Mouse (Mus musculus): ENCODE measurements around the gene Atrnl1. TPM values are rescaled to one million over a fixed set of nuclear protein-coding genes. Genes with fewer than 3 reads are reported as not detected.

Gene Atrnl1
- polyA plus RNA-seq, 1 experiment from 2014 or later = 3.9 TPM

DNA sequence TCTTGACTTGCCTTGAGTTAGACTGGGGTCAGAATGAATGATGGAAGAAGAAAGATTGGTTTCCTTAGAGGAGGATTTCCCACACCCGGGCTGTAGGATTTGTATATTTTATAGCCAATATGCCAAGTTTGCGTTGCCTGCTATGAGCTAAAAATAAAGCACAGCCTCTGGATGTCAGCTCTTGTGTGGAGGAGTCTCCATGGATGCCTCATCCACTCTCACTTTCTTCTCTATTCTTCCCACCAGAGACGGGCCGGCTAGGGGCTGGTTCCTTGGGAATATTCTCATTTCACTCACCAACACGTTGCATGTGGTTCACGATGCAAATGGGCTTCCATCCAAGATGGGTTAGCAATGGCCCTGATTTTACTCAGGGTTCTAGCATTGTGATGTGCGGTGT lies 540.4 kb downstream of the Atrnl1 start:
- WGBS = 77% methylated on average over 7 of the region's 7 CpGs
- TF ChIP-seq CTCF (IDR thresholded peaks at IDR 0.05; ENCODE audit: low read depth) = no peak
- no peak for TF ChIP-seq EP300 (optimal IDR thresholded peaks at IDR 0.05)

DNA sequence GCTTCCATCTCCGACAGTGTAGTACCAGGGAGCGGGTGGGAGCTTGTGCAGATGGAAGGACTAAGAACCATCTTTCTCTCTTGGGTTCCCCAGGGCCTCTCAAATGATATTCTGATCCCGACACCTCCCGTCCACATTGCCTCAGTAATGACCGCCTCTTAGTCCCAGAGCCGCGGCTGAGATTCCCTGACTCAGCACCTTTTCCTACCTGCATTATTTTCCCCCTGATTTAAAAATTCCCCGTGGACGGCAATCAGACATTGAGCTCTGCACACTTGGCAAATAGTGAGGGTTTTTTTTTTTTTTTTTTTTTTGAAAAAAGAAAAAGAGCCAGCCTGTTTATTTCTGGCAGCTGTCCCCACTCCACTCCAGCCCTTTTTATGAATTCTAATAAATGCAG lies 550.7 kb downstream of the Atrnl1 start:
- ATAC-seq (ENCODE audit: low FRiP score, low TSS enrichment) = no peak
- DNase-seq (ENCODE audit: low spot score) = no peak
- no peak for TF ChIP-seq EP300 (optimal IDR thresholded peaks at IDR 0.05)
- Histone ChIP-seq H3K4me3 (ENCODE audit: low read depth, low read length) (no peak overlapping the region), H3K27me3 (ENCODE audit: control insufficient read depth, insufficient read depth, low read length) (no peaks in the 10 kb centered on the region), H3K36me3 (ENCODE audit: control insufficient read depth, insufficient read depth, low read length) (no peaks in the 10 kb centered on the region), H3K4me2 (replicated peaks; ENCODE audit: low read depth) (no peak overlapping the region), H3K9me3 (ENCODE audit: control insufficient read depth, low read length) (no peaks in the 10 kb centered on the region), H3K4me1 (replicated peaks; ENCODE audit: control insufficient read depth, insufficient read depth) (no peaks in the 10 kb centered on the region), H3K27ac (replicated peaks) (no peak overlapping the region), H3K9ac (ENCODE audit: low read length) (no peak overlapping the region)
- WGBS = 73% methylated on average over 9 of the region's 9 CpGs

More for the DNA sequence above, 540.4 kb downstream of the Atrnl1 start:
- H3K4me1 ChIP-seq (replicated peaks; ENCODE audit: control insufficient read depth, insufficient read depth) = no peaks in the 10 kb centered on the region
- H3K27ac ChIP-seq (replicated peaks) = no peak overlapping the region
- DNase-seq (ENCODE audit: low spot score) (no peak), ATAC-seq (ENCODE audit: low FRiP score, low TSS enrichment) (no peak)
- no peaks in the 10 kb centered on the region for H3K9me3 ChIP-seq (ENCODE audit: control insufficient read depth, low read length)
- no peak overlapping the region for H3K4me3 ChIP-seq (ENCODE audit: low read depth, low read length)
- H3K27me3 ChIP-seq (ENCODE audit: control insufficient read depth, insufficient read depth, low read length) = no peaks in the 10 kb centered on the region
- no peaks in the 10 kb centered on the region for H3K36me3 ChIP-seq (ENCODE audit: control insufficient read depth, insufficient read depth, low read length)
- H3K9ac ChIP-seq (ENCODE audit: low read length) = no peak overlapping the region
- H3K4me2 ChIP-seq (replicated peaks; ENCODE audit: low read depth) = no peak overlapping the region

DNA sequence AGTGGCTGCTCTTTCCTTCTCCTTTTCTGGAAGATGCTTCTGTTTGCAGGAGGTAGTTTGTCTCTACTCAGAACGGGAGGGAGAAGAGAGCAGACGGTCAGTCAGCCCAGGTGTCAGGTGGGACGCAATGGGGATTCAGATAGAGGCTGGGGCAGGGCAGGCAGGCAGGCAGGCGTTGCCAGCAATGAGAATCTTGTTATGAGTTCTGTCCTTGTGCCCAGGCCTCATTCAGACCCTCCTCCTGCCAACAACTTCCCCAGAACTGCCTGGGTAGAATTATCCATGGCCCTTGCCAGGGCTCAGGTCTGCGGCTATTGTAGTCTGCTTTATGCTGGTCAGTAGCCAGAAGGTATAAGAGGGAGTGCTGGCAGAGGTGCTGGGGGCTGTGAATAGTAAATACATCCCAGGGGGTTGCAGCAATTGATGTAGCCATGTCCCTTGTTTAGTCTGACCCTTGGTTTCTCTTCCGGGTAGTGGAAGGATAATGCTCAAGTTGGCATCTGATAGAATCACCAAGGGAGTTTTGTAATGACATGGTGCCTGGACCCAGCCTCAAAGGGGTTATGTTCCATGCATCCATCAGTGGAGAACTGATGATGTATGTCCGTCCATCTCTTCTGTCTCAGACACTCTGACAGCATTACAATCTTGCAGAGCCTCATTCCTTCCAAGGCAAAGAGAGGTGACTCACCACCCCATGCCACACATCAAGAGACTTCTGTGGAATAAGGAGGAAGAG lies 554.2 kb downstream of the Atrnl1 start:
- WGBS = 80% methylated on average over 7 of the region's 7 CpGs
- TF ChIP-seq EP300 (optimal IDR thresholded peaks at IDR 0.05) (no peak), CTCF (IDR thresholded peaks at IDR 0.05; ENCODE audit: low read depth) (no peak)
- DNase-seq (ENCODE audit: low spot score) (no peak), ATAC-seq (ENCODE audit: low FRiP score, low TSS enrichment) (no peak)
- Histone ChIP-seq H3K4me3 (ENCODE audit: low read depth, low read length) (no peak overlapping the region), H3K4me2 (replicated peaks; ENCODE audit: low read depth) (no peak overlapping the region), H3K4me1 (replicated peaks; ENCODE audit: control insufficient read depth, insufficient read depth) (no peaks in the 10 kb centered on the region), H3K27me3 (ENCODE audit: control insufficient read depth, insufficient read depth, low read length) (no peaks in the 10 kb centered on the region), H3K9ac (ENCODE audit: low read length) (no peak overlapping the region), H3K36me3 (ENCODE audit: control insufficient read depth, insufficient read depth, low read length) (no peaks in the 10 kb centered on the region), H3K9me3 (ENCODE audit: control insufficient read depth, low read length) (no peaks in the 10 kb centered on the region), H3K27ac (replicated peaks) (no peak overlapping the region)

DNA sequence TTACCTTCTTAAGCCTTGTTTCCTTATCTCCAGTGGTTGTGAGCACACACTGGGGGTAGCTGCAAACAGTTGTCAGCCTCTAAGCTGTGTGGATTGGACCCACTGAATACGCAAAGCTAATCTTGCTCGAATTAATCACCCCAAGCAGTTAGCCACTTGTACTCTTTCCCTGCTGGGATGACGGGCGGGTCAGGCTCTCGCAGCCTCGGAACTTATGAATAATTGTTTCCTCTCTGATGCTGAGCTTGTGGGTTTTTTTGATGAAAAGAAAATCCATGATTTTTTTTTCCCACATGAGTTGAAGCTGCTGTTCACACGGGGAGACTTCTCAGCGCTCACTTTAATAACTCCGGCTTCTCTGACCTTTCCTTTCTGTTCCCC lies 554.8 kb downstream of the Atrnl1 start:
- TF ChIP-seq EP300 (optimal IDR thresholded peaks at IDR 0.05) (no peak), CTCF (IDR thresholded peaks at IDR 0.05; ENCODE audit: low read depth) (no peak)
- Histone ChIP-seq H3K36me3 (ENCODE audit: control insufficient read depth, insufficient read depth, low read length) (no peaks in the 10 kb centered on the region), H3K27me3 (ENCODE audit: control insufficient read depth, insufficient read depth, low read length) (no peaks in the 10 kb centered on the region), H3K4me1 (replicated peaks; ENCODE audit: control insufficient read depth, insufficient read depth) (no peaks in the 10 kb centered on the region), H3K9me3 (ENCODE audit: control insufficient read depth, low read length) (no peaks in the 10 kb centered on the region), H3K4me2 (replicated peaks; ENCODE audit: low read depth) (no peak overlapping the region), H3K4me3 (ENCODE audit: low read depth, low read length) (no peak overlapping the region), H3K27ac (replicated peaks) (no peak overlapping the region), H3K9ac (ENCODE audit: low read length) (no peak overlapping the region)
- peak; percentile 23 for DNase-seq (ENCODE audit: low spot score)
- WGBS = 15% methylated on average over 9 of the region's 9 CpGs
- ATAC-seq (ENCODE audit: low FRiP score, low TSS enrichment) = peak; percentile 94

DNA sequence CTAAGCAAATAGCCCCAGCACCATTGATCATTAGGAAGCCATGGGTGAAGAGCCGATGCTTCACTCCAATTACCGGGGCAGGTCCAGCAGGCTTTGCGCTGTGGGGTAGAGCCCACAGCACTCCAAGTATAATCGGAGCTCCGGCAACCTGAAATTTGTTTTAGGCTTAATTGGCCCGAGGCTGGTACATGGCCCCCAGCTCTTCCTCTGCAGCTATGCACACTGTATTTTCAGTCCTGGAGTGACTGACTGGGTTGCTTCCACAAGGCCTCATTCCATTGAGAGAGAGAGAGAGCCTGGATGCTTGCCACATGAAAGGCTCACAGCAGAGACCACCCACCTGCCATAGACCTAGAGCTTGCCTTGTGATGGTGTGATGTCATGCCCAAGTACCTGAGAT lies 555.3 kb downstream of the Atrnl1 start:
- Histone ChIP-seq H3K9ac (ENCODE audit: low read length) (no peak overlapping the region), H3K9me3 (ENCODE audit: control insufficient read depth, low read length) (no peaks in the 10 kb centered on the region), H3K4me2 (replicated peaks; ENCODE audit: low read depth) (no peak overlapping the region), H3K36me3 (ENCODE audit: control insufficient read depth, insufficient read depth, low read length) (no peaks in the 10 kb centered on the region), H3K27me3 (ENCODE audit: control insufficient read depth, insufficient read depth, low read length) (no peaks in the 10 kb centered on the region), H3K4me1 (replicated peaks; ENCODE audit: control insufficient read depth, insufficient read depth) (no peaks in the 10 kb centered on the region), H3K27ac (replicated peaks) (no peak overlapping the region), H3K4me3 (ENCODE audit: low read depth, low read length) (no peak overlapping the region)
- TF ChIP-seq EP300 (optimal IDR thresholded peaks at IDR 0.05) (no peak), CTCF (IDR thresholded peaks at IDR 0.05; ENCODE audit: low read depth) (no peak)
- 62% methylated on average over 6 of the region's 6 CpGs for WGBS
- ATAC-seq (ENCODE audit: low FRiP score, low TSS enrichment) (no peak), DNase-seq (ENCODE audit: low spot score) (no peak)

DNA sequence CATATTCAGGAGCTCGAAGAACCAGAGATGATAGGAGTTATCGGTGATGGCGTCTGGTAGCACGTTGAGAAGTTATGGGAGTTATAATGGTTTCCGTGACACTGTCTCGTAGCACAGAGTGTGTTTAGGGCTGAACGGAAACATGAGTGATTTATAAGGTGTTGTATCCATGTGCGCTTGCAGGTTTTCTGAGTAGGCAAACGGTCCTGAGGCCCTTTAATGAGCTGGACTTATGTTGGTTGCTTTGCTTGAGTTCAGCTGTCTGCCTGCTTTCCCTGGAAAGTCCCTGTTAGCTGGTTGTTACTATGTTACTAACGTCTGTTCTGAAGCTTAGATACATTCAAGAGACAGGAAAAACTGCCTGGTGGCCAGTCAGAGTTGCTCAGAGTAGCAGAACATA lies 567.6 kb downstream of the Atrnl1 start:
- no peaks in the 10 kb centered on the region for H3K9me3 ChIP-seq (ENCODE audit: control insufficient read depth, low read length)

More for the DNA sequence above, 567.6 kb downstream of the Atrnl1 start:
- H3K4me2 ChIP-seq (replicated peaks; ENCODE audit: low read depth) = no peak overlapping the region
- H3K36me3 ChIP-seq (ENCODE audit: control insufficient read depth, insufficient read depth, low read length) = no peaks in the 10 kb centered on the region
- DNase-seq (ENCODE audit: low spot score) (no peak), ATAC-seq (ENCODE audit: low FRiP score, low TSS enrichment) (no peak)
- 68% methylated on average over 10 of the region's 10 CpGs for WGBS
- H3K27me3 ChIP-seq (ENCODE audit: control insufficient read depth, insufficient read depth, low read length) = no peaks in the 10 kb centered on the region
- H3K4me3 ChIP-seq (ENCODE audit: low read depth, low read length) = no peak overlapping the region
- no peaks in the 10 kb centered on the region for H3K4me1 ChIP-seq (replicated peaks; ENCODE audit: control insufficient read depth, insufficient read depth)
- no peak overlapping the region for H3K27ac ChIP-seq (replicated peaks)
- no peak for TF ChIP-seq EP300 (optimal IDR thresholded peaks at IDR 0.05)
- TF ChIP-seq CTCF (IDR thresholded peaks at IDR 0.05; ENCODE audit: low read depth) = no peak
- no peak overlapping the region for H3K9ac ChIP-seq (ENCODE audit: low read length)

Data from stomach, postnatal 0 days (tissue).